Mouse (Mus musculus) midbrain, embryonic 14.5 days (tissue): ENCODE measurements at regions not wholly inside any gene's neighbourhood (a gene's known extent, or its start where the extent isn't known, plus 50 kb on each side); places are given as distances from the start of the nearest gene placed in this dataset.

ENCODE experiments used
- ATAC-seq: fragments of 200-750 bp; cut with Nextera tagmentation; 2 replicates; pipeline ENCODE4 v1.8.0; 2017; ENCODE audit warnings: moderate number of reproducible peaks, moderate library complexity; ENCODE audit not compliant: low FRiP score, low TSS enrichment
- DNase-seq: peaks from one replicate; pipeline ENCODE4 v3.0.0-alpha.2; 2015
- H3K27ac ChIP-seq: fragments of 300-500 bp; sonication (generic); replicated peaks from 2 replicates; pipeline ENCODE4 v1.5.1; 2014; ENCODE audit warnings: mild to moderate bottlenecking, low read depth, low read length, moderate library complexity
- H3K27me3 ChIP-seq: fragments of 300-500 bp; sonication (generic); 2 replicates; pipeline ENCODE4 v1.6.1; 2014; ENCODE audit warnings: low read length, control low read depth, mixed read lengths; ENCODE audit not compliant: control insufficient read depth, insufficient read depth
- H3K36me3 ChIP-seq: fragments of 300-500 bp; sonication (generic); 2 replicates; pipeline ENCODE4 v1.6.1; 2014; ENCODE audit warnings: low read length, control low read depth; ENCODE audit not compliant: control insufficient read depth, insufficient read depth
- H3K4me1 ChIP-seq: fragments of 300-500 bp; sonication (generic); 2 replicates; pipeline ENCODE4 v1.6.1; 2014; ENCODE audit warnings: mild to moderate bottlenecking, antibody characterized with exemption, low read length, control low read depth; ENCODE audit not compliant: control insufficient read depth, insufficient read depth
- H3K4me2 ChIP-seq: fragments of 300-500 bp; sonication (generic); 2 replicates; pipeline ENCODE4 v1.6.1; 2014; ENCODE audit warnings: mild to moderate bottlenecking, low read length, moderate library complexity
- H3K4me3 ChIP-seq: fragments of 300-500 bp; sonication (generic); replicated peaks from 2 replicates; pipeline ENCODE4 v1.5.1; 2014; ENCODE audit warnings: low read depth, low read length
- H3K9ac ChIP-seq: fragments of 300-500 bp; sonication (generic); replicated peaks from 2 replicates; pipeline ENCODE4 v1.6.1; 2014; ENCODE audit warnings: mild to moderate bottlenecking, low read length, moderate library complexity
- H3K9me3 ChIP-seq: fragments of 300-500 bp; sonication (generic); 2 replicates; pipeline ENCODE4 v1.6.1; 2016; ENCODE audit warnings: low read length, control low read depth, mixed read lengths; ENCODE audit not compliant: control insufficient read depth
- WGBS: fragments of 180-500 bp; shearing (Covaris S2); extraction: QIAGEN DNeasy Blood & Tissue Kit; methylation state at CpG from one replicate; pipeline ENCODE4 v1.1.7; 2014; 5-methylcytosine and 5-hydroxymethylcytosine counted together

DNA sequence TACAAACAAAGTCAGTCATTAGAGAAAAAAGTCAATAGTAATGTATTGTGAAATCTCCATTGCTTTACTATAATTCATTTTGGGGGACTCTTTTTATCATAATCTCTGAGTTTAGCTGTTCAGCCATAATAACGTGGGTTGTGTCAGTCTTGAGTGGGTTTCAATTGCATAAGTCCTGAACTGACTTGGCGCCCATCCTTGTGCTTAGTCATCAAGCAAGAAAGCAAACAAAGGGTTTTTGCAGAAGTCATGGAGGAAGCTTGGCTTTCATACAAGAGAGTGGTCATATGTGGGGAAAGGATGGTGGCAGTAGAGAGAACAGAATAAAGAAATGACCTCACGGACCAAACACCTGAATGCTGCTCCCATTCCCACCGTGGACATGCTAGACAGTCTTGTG lies 339.8 kb upstream of the Fam98a start:
- WGBS, result 90% methylated on average over 4 of the region's 4 CpGs
- H3K27me3 ChIP-seq, result no peaks in the 10 kb centered on the region

DNA sequence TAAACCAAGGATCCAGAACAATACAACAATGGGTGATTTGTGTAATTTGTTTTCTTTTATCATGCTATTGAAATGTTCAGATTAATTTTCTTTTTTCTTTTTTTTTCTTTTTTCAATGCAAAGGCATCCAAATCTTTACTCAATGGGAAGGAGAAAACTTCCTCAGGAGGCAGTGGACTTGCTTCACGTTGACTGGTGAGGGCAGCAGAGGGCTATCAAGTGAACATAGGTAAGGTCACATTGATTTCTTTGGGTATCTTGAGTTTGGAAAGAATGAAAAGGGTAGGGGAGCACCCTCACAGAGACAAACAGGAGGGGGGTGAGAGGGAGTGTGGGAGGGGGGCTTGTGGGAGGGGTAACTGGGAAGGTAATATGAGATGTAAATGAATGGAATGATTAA lies 326.1 kb upstream of the Fam98a start:
- WGBS, result 36% methylated on average over 1 of the region's 1 CpGs
- no peak overlapping the region for H3K4me3 ChIP-seq

More for the DNA sequence above, 339.8 kb upstream of the Fam98a start:
- Histone ChIP-seq H3K9ac (no peak overlapping the region), H3K9me3 (no peaks in the 10 kb centered on the region), H3K27ac (no peak overlapping the region), H3K4me1 (no peaks in the 10 kb centered on the region), H3K4me2 (no peak overlapping the region), H3K36me3 (no peaks in the 10 kb centered on the region), H3K4me3 (no peak overlapping the region)
- no peak for DNase-seq
- ATAC-seq, result no peak

DNA sequence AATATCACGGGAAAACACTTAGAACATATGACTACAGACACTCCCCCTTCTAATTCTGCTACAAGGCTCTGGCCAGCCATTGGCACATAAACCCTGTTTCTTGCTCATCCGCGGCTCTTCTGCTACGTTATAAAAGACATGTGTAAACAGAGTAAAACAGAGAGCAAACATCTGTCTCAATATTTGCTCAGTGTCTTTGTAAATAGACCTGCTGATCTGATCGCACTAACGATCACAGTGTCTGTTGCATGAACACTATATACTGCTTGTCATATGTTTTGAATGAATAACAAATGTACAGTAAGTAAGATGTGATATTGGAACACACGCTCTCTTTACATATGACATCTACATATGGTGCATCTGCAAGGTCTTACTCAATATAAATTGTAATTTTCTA lies 325.1 kb upstream of the Fam98a start:
- WGBS, result 81% methylated on average over 7 of the region's 7 CpGs

More for the DNA sequence above, 326.1 kb upstream of the Fam98a start:
- no peak; the same call in 1 of the 2 replicates for ATAC-seq
- H3K27me3 ChIP-seq, result no peaks in the 10 kb centered on the region
- H3K4me2 ChIP-seq, result no peak overlapping the region
- no peak overlapping the region for H3K9ac ChIP-seq
- H3K36me3 ChIP-seq, result no peaks in the 10 kb centered on the region
- no peaks in the 10 kb centered on the region for H3K4me1 ChIP-seq
- H3K27ac ChIP-seq, result no peak overlapping the region
- no peaks in the 10 kb centered on the region for H3K9me3 ChIP-seq
- DNase-seq, result peak; percentile 57

DNA sequence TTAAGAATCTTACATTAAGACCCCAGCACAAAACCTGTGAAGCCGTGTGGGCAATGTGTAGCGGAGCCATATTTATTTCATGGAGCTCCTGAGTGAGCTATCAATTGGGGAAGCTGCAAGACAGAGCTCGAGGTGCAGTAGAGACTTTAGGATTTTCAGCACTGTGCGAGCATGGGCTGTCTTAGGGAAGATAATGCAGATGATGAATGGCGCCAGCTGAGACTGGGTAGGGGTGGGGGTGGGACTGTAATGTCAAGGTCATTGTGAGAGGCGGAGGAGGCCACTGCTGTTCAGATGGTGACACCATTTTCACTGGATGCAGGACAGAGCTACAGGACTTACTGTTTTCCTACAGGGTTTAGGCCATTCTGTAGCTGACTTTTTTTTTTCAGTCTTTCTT lies 322.8 kb upstream of the Fam98a start:
- DNase-seq (no peak), ATAC-seq (no peak)
- Histone ChIP-seq H3K27me3 (no peaks in the 10 kb centered on the region), H3K4me2 (no peak overlapping the region), H3K9me3 (no peaks in the 10 kb centered on the region), H3K4me1 (no peaks in the 10 kb centered on the region), H3K9ac (no peak overlapping the region), H3K27ac (no peak overlapping the region), H3K4me3 (no peak overlapping the region), H3K36me3 (no peaks in the 10 kb centered on the region)
- 87% methylated on average over 6 of the region's 6 CpGs for WGBS

More for the DNA sequence above, 325.1 kb upstream of the Fam98a start:
- H3K4me3 ChIP-seq, result no peak overlapping the region
- H3K27me3 ChIP-seq, result no peaks in the 10 kb centered on the region
- H3K27ac ChIP-seq, result no peak overlapping the region
- H3K4me2 ChIP-seq, result no peak overlapping the region
- no peaks in the 10 kb centered on the region for H3K4me1 ChIP-seq
- H3K9ac ChIP-seq, result no peak overlapping the region
- ATAC-seq, result no peak; the same call in 1 of the 2 replicates
- DNase-seq, result no peak
- H3K36me3 ChIP-seq, result no peaks in the 10 kb centered on the region
- H3K9me3 ChIP-seq, result no peaks in the 10 kb centered on the region

DNA sequence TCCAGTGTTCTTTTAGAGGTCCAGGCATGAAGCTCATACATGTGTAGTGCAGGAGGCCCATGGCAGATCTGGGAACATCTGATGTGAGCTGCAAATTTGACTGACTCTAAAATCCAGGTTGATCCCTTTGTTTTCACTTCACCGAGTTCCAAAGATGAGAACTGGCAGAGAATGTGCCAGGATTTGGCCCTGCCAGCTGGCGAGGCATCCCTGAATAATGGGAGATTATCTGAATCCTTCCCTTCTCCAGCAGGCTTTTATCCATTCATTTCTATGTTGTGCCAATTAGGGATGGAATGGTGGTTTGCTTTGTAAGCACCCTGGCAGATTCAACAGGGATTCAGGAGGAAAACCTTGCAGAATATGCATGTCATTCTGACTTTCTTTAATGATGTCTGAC lies 318.7 kb upstream of the Fam98a start:
- Histone ChIP-seq H3K27ac (no peak overlapping the region; the same call in 1 of the 2 replicates), H3K4me2 (no peak overlapping the region), H3K9me3 (no peaks in the 10 kb centered on the region), H3K27me3 (no peaks in the 10 kb centered on the region), H3K9ac (no peak overlapping the region), H3K4me3 (no peak overlapping the region), H3K36me3 (no peaks in the 10 kb centered on the region), H3K4me1 (no peaks in the 10 kb centered on the region)
- 9% methylated on average over 2 of the region's 2 CpGs for WGBS
- DNase-seq (peak; percentile 68), ATAC-seq (peak; percentile 46; the same call in 1 of the 2 replicates)

DNA sequence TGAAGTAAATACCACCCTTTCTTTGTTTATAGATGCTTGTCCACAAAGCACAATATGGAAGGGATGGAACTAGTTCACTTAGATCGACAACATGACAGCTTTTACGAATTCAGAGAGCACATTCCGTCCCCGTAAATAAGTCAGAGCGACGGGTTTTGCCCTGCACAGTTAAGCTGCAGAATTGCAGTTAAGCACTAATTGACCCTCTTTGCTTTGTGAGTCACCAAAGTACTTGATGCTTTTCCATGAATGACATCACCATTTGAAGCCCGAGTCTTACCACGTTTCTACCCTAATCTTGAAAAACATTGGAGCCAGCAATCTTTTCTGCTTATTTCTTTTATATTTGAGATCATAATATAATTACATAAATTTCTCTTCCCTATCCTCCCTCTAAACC lies 305.3 kb upstream of the Fam98a start:
- ATAC-seq (no peak), DNase-seq (no peak)
- Histone ChIP-seq H3K4me3 (no peak overlapping the region), H3K4me2 (no peak overlapping the region), H3K9ac (no peak overlapping the region), H3K27me3 (no peaks in the 10 kb centered on the region), H3K36me3 (no peaks in the 10 kb centered on the region), H3K9me3 (no peaks in the 10 kb centered on the region), H3K4me1 (no peaks in the 10 kb centered on the region), H3K27ac (no peak overlapping the region)
- 75% methylated on average over 8 of the region's 8 CpGs for WGBS

DNA sequence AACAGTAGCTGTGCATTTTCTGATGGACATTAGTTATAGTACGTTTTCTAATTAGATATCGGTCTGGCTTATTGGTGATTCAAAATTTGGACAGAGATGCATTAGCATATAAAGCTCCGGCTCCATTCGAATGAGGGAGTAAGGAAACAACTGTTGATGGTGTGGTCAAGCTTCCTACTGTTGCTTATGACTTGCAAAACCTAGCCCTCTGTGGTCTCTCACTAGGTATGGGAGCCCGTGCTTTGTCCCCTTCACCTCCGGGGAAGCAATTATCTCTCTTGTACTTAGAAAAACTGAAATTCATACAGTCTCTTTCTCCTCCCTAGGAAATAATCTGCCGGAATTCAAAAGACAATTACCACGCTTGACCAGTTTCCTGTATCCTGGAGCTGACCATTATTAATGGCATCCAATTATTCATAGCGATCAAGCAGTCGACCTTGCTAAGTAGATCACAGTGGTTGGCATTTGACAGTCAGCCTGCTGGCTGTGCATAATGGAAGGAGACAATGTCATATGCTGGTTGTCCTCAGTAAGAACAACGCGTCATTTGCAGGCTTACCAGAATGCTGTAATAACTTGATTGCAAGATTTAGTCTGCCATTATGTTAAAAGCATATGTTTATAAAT lies 264.4 kb upstream of the Fam98a start:
- 32% methylated on average over 12 of the region's 12 CpGs for WGBS
- no peaks in the 10 kb centered on the region for H3K27me3 ChIP-seq
- H3K9ac ChIP-seq, result no peak overlapping the region
- peak; percentile 45 for DNase-seq
- H3K4me1 ChIP-seq, result 0 out of 2 replicates have a peak, but pooled peaks cover 4% of the 10 kb centered on the region
- H3K9me3 ChIP-seq, result no peaks in the 10 kb centered on the region
- H3K4me3 ChIP-seq, result no peak overlapping the region
- ATAC-seq, result peak; percentile 34; the same call in 1 of the 2 replicates
- H3K36me3 ChIP-seq, result no peaks in the 10 kb centered on the region
- H3K27ac ChIP-seq, result no peak overlapping the region
- H3K4me2 ChIP-seq, result no peak overlapping the region

DNA sequence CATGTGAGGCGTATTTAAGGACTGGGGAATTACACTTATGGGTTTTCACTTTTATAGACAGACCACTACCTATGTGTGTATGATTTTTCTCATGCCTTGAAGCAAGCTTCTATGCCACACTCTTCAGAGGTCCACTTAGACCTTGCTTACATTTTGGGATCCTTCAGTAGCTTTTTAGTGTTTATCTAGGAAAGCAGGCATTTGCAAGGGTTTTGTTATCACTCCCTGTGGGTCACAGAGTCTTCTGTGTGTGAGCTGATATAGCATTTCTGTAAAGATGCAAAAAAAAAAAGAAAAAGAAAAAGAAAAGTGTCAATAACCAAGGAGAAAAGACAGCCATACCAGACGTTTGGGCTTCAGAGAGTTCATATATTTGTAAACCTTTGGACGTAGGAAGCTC lies 260.4 kb upstream of the Fam98a start:
- Histone ChIP-seq H3K9me3 (no peaks in the 10 kb centered on the region), H3K4me1 (0 out of 2 replicates have a peak, but pooled peaks cover 4% of the 10 kb centered on the region), H3K27ac (no peak overlapping the region), H3K36me3 (no peaks in the 10 kb centered on the region), H3K9ac (no peak overlapping the region), H3K4me2 (no peak overlapping the region), H3K4me3 (no peak overlapping the region), H3K27me3 (no peaks in the 10 kb centered on the region)
- DNase-seq (no peak), ATAC-seq (no peak)
- WGBS, result 85% methylated on average over 3 of the region's 3 CpGs

DNA sequence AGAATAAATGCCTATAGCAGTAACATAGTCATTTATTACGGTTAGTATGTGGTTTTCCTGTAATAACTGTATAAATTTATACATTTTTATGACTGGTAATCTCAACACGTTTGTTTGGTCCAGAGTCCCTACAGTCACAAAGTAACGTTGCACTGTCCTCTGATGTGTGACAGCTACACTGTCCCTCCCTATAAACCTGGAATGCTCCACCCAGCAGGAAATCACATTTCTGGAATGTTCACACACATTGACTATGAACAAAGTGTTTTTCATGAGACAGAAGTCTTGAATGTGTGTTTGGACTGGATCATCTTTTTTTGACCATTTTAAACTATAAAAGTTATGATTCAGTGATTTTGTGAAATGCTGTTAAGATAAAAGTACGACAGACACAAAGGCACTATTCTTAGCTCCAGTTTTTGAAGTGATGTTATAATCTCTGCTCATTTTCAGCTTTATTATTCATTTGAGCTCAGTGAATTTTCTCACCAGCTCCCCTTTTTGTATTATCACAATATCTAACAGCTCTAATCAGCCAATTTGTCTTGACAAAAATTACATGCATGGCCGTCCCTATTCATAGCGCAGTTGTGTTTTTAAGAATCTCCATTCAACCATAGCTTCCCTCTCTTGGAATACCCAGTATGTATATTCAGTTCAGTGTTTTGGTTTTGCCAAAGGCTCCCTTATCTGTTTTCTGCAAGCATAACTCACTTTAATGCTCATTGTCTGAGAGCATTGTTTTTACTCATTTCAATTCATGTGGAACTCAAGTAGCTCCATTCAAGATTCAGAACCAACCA lies 257.0 kb upstream of the Fam98a start:
- Histone ChIP-seq H3K36me3 (no peaks in the 10 kb centered on the region), H3K4me2 (no peak overlapping the region), H3K4me1 (no peaks in the 10 kb centered on the region), H3K9ac (no peak overlapping the region), H3K9me3 (no peaks in the 10 kb centered on the region), H3K27me3 (no peaks in the 10 kb centered on the region), H3K4me3 (no peak overlapping the region), H3K27ac (no peak overlapping the region)
- no peak for ATAC-seq
- no peak for DNase-seq
- 43% methylated on average over 6 of the region's 6 CpGs for WGBS
